Mouse (Mus musculus) heart, postnatal 10 days (tissue): ENCODE results near the gene Arntl. TPM values are rescaled to one million over a fixed set of nuclear protein-coding genes. Genes with fewer than 3 reads are reported as not detected.

Experiments used
- DNase-seq, 2 experiments: peaks; one replicate each; pipeline ENCODE4 v3.0.0; 2021
- intact Hi-C: fragments of 180-260 bp; cut with DNase I; formaldehyde crosslinking; loops from one replicate; pipeline ENCODE4 v1.15.1; 2025
- total RNA-seq, 2 experiments: library from RNA; stranded (reverse); gene quantifications; 2 replicates each; pipeline ENCODE4 v1.2.3; 2021

Arntl gene
- total RNA-seq, 2 experiments from 2014 or later, result 11.1 to 12.2 TPM

DNA sequence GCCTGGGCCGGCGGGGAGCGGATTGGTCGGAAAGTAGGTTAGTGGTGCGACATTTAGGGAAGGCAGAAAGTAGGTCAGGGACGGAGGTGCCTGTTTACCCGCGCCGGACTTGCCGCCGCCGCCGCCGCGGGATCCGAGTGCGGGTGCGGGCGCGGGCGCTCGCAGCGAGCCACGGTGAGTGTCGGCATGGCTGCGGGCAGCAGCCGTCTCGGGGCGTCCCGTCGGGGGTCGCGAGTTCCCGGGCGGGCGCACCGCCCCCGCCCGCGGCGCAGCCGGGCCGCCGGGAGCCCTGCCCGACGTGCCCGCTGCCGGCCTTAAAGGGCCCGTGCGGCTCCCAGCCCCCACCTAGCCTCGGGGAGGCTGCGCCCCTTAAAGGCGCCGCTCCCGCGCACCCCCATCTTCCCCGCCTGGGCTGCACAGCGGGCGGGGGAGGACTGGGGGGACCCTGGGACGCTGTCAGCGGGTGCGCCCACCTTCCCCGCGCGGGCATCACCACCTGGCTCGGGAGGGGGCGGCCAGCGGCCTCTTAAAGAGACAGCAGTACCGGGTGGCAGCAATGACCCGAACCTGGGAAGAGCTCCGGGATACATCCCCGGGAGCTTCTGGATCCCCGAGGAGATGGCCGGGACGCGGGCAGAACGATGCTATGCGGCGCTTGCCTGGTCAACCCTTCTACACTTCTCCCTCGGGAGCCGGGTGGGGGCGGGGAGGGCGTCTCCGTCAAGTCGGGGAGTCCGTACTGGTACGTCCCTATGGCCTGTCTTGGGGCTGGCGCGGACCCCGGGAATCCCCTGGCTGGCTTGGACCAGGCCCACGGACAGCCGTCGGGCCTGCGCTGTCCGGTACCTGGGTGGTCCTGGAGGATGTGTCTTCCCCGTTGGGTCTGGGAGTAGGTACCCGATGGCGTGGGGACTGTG is 464 bp downstream of the Arntl start:
- DNase-seq, result peak in 1 of 2 experiments; percentile 37
- intact Hi-C loops, result loop anchor here (2.0 to 5.0 kb wide), 3 partner anchors 35 to 65 kb away; no protein-coding TSS in a partner anchor

DNA sequence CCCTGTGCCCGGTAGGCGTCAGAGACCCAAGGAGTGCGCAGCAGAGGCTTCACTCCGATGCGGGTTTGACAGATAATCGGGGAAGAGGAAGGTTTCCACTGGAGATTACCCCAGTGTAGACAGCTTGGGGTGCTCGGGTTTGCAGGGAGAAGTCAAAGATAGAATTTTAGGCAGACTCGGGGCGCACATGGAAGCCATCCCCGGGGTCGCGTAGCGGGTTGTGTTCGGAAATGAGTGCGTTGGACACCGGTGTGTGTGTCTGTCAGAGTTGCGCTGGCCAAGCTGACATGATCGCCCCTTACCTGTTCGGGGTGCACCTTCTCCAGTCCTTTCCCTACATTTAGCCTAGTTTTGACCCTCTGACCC is 1.1 kb downstream of the Arntl start:
- DNase-seq, result no peak
- intact Hi-C loops, result loop anchor here (2.0 to 5.0 kb wide), 2 partner anchors 42 to 66 kb away; no protein-coding TSS in a partner anchor

DNA sequence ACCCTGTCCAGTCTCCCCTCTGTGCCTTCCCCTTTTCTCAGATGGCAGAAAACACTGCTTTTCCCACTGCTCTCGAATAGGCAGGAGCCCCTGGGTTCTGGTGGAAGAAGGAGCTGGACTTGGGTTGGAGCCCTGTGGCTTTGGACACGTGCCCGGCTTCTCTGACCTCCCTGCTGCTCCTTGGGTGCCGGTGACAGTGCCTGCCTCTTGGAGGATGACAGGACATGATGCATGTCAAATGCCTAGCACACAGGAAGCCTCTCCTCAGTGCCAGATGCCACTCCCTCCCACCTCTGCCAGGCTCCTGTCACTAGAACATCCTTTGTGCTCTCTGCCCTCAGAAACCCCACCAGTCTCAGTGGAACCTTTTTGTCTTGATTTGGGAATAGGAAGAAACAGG is 3.2 kb downstream of the Arntl start:
- no peak for DNase-seq
- intact Hi-C loops, result no loop called here

DNA sequence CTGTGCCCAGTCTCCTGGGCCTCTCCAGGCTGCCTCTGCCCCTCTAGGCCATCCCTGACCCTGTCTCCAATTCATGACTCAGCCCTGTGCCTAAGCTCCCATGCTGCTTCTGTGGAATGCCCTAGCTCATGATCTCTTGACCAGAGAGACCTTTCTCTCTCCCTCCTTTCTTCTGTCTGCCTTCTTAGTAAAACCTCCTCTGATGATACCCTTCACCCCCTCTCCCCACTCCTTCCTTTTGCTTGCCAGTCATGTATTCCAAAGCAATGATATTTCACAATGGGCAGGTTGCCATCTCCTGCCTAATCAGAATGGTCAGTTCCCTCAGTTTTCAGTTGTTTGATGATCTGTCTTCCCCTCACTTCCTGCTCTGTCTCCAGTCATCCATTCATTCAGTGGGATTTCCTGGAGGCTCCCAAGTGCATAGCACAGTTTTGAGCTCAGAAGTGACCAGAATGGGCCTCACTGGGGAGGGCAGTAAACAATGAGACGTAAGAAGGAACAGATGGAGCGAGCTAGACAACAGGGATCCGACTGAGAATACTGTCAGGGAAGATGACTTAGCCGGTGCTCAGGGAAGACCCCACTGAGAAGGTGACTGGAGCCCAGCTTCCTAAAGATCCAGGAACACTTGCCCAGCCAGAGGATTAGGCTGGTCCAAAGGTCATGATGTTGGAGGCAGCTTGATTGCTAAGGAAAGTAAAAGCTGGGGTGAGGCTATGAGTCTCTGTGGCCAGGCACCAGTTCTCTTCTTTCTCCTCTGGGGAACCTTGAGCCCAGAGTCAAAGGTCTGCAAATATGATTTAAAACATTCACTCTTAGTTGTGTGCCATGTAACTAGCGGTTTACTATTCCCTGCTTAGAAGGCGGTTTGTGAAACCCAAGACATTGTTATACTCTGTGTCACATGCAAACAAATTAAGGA is 7.2 kb downstream of the Arntl start:
- no peak for DNase-seq
- intact Hi-C loops, result no loop called here

DNA sequence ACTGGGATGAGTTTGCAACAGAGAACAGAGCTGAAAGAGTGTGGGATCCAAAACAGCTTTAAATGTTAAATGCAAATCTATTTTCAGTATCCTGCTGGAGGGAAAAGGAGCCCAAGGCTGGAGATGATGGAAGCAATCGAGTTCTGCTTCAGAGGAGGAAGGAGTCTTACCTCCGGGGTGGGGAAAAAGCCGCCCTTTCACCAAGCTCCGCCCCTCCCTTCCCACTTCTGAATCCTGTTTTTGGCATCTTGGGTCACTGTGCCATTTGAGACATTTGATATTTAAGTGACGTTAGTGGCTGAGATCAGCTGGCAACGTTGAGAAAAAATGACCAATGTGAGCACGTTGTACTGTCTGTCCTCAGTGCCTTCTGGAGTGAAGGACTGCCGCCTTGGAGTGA is 8.9 kb downstream of the Arntl start:
- no peak for DNase-seq
- intact Hi-C loops, result no loop called here

DNA sequence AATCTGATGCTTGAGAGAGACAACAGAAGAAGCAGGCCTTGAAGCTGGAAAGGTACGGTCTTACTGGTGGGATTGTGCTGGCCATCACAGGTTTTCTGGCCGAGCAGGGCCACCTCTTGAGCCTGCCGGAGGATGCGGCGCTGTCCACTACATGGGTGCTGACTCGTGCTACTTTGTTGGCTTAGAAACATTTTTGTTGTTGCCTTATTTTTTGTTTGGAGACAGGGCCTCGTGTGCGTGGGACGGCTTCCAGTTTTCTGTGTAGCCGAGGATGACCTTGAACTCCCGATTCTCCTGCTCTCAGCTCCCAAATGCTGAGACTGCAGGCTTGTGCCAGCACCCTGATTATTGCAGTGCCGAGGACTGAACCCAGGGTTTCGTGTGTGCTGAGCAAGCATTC is 12.2 kb downstream of the Arntl start:
- intact Hi-C loops, result no loop called here
- peak in 1 of 2 experiments; percentile 47 for DNase-seq

DNA sequence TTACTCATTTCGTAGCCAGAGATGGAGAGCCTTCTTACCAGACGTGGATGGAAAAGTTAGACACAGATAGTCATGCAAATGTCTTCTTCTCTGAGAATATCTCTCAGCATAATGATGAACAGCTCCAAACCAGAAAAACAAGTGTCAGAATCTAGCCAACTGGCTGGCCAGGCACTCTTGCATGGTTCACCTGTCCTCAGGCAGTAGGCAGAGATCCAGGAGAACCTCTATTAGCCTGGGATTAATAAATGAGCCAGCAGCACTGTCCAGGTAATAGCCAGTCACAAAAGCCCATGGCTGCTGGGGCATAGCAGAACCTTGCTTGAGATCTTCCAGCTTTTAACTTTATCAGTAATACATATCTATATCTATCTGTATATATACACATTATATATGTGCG is 12.6 kb downstream of the Arntl start:
- intact Hi-C loops, result no loop called here
- no peak for DNase-seq

DNA sequence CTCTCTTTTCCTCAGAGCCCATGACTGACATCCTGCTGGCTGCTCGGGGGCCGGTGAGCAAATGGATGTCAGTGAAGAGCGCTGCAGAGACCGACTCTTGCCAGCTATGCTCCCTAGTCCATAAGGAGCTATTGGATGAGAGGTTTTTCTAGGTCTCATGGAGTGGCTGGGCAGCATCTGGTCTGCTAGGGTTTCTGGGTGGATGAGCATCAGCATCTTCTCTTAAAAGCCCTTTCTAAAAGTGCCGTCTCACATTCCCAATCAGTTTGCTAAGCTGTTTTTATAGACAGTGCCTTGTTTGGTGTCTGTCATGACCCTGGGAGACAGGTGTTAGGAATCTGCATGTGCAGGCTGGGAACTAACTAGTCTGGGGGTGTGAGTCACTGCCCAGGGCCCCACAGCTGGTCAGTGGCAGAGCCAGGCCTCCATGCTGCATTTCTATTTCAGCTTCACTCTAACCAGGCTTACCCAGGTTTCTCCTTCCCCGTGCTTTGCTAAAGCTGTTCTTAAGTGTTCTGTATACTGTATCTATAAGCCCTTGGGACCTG is 13.5 kb downstream of the Arntl start:
- no peak for DNase-seq
- intact Hi-C loops, result no loop called here

DNA sequence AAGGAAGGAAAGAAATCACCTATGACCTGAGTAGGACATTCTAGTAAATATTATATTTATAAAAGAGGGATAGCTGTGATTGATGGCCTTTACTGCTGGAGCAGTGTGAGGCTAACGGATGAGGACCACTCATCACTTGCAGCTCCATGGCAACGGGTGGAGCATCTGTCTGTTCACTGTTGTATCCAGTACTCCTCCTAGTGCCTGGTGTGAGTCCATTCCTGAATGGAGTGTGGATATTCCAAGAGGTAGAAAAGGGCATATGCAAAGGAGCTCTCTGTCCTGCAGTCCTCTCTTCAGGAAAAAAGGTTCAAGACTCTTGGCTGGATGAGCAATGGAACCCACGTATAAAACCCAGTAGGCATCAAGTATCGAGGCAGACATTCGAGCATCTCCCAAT is 15.6 kb downstream of the Arntl start:
- intact Hi-C loops, result loop anchor here (2.0 kb wide), 1 partner anchor 16 kb away; no protein-coding TSS in a partner anchor
- no peak for DNase-seq

DNA sequence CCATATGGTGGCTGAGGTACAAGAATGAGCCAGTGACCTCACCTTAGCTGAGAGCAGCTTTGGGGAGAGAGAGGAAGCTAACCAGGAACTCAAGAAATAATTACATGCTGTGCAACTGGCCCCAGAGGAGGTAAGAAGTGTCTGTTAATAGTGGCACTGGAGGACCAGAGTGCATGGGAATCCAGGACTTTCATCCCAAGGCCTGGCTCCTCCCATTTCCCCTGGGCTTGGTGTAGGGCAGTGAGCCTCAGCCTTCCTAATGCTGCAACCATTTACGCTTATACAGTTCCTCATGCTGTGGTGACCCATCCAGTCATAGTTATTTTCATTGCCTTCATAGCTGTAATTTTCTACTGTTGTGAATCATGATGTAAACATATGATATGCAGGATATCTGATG is 17.4 kb downstream of the Arntl start:
- intact Hi-C loops, result no loop called here
- no peak for DNase-seq

DNA sequence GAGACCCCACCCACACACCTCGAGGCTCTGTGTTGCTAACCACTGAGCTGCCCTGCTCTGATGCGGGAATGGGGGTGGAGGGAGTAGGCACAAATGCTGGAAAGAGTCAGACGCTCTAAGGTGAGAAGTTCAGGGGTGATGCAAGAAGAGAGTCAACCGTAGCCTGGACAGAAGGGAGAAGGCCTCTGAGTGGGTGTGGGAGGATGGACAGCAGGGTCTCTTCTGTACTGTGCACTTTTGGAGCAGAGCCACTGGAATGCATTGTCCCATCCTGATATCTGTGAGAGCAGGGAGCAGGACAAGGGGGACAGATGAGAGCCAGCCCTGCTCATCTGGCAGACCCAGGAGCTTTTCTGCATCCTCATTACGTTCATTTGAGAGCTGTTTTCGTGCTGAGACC is 21.2 kb downstream of the Arntl start:
- no peak for DNase-seq
- intact Hi-C loops, result no loop called here

DNA sequence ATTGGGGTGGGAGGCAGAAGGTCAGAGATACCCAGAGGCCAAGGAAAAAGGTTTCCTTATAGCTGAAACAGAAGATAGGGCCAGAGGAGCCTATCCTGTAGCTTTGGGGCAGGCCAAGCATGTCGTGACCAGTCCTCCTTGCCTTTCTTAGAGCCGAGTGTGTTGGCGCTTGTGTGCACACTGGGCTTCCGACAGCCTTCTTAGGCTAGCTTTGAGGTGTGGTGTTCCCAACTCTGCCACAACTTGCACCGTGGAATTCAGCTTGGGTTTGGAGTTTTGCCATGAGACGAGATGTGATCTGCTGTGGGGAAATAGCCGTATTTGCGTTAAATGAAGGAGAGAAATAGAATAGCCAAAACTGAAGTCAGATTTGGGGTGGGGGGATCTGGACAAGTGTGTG is 28.9 kb downstream of the Arntl start:
- no peak for DNase-seq
- intact Hi-C loops, result no loop called here

DNA sequence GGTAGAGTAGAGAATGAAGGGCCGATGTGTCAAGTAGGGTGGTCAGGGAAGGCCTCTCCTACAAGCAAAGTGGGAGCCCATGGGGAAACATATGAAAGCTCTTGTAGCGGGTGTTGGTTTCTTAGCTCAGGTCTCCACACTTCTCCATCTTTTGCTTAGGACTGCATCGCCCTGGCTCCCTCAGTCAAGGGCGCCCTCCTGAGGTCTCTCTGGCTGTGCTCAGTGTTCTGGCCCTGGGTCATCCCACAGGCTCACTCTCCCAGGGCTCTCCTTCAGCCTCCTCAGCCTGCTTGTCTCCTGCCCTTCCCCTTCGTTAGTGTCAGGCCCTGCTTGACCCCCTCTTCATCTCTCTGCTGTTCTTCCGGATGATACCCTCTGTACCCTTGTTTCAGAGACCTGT is 31.1 kb downstream of the Arntl start:
- intact Hi-C loops, result loop anchor here (2.0 kb wide), 1 partner anchor 16 kb away; no protein-coding TSS in a partner anchor

DNA sequence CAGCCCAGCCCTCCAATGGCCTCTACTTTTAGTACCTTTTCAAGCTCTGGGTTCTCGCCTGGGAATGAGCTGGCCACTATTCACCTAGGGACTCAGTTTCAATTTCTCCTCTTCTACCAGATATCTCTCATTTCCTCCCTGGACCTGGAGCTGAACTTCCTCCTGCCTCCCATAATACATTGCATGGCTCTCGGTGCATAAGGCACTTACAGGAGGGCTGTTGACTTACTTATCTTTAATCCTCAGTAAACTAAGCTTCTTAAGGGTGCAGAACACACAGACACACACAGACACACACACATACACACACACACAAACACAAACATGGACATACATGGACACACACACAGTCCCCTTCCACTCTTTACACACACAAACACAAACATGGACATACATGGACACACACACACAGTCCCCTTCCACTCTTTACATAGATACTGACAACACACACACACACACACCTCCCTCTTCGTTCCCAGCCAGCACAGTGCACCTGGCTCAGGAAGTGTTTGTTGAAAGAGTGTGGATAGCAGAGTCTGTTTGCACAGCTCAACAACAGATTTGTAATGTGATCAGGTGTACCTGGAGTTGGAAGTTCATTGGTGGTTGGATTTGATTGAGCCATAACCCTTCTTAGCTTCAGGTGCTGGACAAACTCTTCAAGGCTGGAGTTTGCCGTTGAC is 32.3 kb downstream of the Arntl start:
- no peak for DNase-seq
- intact Hi-C loops, result loop anchor here (2.0 kb wide), 1 partner anchor 17 kb away; no protein-coding TSS in a partner anchor

More for the DNA sequence above, 31.1 kb downstream of the Arntl start:
- DNase-seq, result no peak

DNA sequence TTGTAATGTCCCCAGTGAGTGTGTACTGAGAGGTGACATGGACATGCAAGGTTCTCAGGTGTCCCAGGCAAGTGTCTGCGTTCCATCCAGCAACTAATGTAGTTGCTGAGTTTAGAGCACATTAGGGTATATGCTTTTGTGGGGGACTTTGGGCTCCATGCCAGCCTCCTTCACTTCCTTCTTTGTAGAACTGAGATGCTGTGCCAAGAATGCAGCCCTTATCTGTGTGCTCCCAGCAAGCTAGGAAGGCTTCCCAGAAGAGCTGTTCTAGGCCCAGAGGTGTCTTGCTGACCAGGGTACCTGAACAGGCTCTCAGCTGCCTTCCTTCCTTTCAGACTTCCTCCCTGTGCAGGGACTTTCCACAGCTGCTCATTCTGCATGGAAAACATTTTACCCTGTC is 33.2 kb downstream of the Arntl start:
- peak; percentile 27 to 35 for DNase-seq
- intact Hi-C loops, result no loop called here

DNA sequence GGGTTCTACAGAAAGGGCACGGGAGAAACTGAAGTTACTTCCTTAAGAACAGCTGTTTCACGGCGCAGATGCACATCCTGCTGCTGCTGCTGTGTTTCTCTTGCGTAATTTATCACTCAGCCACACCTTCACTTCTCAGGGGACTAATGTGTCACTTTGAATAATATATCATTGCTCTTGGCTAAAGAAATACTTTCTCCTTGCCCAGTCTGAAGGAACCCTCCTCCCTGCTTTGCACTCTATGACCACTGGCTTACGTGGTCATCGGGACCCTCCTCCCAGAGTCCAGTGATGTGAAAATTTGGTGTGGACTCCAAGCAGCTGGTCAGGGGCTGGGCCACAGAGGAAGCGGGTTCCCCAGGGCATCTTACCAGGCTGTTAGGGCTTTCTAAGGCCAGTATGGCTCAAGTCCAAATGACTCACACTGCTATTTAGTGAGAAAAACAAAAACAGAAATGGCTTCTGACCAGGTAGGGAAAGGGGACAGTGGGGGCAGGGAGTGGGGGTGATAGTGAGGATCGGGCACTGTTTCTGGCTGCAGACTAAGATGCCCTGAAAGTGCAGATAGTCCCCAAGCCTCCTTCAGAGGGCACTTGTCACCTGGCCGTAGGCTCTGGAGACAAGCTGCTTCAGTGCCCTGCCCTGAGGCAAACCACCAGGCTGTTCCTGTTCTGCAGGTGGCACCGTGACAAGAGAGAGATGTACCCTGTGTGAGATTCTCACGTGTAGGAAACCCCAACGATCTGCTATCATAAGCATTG is 34.8 kb downstream of the Arntl start:
- DNase-seq, result peak; percentile 58 to 71
- intact Hi-C loops, result loop anchor here (2.0 kb wide), 1 partner anchor 35 kb away; the partner anchor contains the start of gene Arntl

DNA sequence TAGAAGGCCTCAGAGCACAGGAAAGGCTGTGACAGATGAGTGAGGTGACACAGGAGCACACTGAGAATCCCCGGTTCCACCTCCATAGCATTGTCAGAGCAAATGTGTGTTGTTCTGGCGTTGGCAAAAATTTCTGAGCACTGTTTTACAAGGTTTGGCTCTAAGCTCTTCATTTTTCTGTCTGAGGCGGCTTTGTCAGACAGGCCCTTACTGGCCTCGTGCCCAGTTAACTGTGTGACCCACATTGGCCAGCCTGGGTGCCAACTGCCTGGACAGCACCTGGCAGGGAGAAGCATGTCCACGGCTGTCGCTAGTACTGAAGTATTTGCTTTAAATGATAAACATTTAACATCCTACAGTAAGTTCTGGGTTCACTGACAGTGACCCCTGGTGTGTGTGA is 35.4 kb downstream of the Arntl start:
- intact Hi-C loops, result loop anchor here (2.0 kb wide), 1 partner anchor 36 kb away; the partner anchor contains the start of gene Arntl
- DNase-seq, result peak; percentile 77 to 79

DNA sequence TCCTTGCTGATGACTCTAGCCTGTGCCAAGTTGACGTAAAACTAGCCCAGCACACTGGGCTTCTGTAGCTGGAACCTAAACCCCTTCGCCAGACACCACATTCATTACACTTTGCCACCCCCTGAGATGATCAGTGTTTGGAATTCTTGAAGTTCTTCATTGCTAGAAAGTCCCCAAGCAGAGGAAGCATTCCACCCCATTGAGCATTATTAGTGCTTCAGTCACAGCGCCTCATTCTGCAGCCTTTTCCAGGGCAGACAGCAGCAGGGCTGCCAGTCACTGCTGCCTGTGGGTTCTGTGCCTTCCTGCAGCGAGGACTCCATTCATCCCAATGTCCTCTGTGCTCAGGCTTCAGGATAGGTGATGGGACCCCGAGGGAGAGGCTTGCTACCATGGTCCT is 37.9 kb downstream of the Arntl start:
- DNase-seq, result no peak
- intact Hi-C loops, result no loop called here

DNA sequence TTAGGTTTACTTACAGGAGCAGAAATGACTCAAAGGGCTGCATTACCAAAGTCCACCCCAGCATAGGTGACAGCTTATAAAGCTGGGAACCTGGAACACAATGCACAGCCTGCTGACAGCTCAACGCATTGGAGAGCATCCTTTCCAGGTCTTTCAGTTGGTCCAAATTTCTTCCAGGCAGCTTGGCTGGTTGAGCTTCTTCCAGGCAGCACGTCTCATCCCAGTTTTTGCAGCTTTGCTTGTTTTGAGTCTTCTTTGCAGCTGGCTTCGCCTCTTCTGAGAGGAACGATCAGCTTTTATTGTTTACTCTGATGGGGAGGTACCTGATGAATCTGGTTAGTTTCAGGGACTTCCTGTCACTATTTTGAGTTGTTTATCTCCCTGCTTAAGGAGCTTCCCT is 39.2 kb downstream of the Arntl start:
- DNase-seq, result no peak
- intact Hi-C loops, result no loop called here

DNA sequence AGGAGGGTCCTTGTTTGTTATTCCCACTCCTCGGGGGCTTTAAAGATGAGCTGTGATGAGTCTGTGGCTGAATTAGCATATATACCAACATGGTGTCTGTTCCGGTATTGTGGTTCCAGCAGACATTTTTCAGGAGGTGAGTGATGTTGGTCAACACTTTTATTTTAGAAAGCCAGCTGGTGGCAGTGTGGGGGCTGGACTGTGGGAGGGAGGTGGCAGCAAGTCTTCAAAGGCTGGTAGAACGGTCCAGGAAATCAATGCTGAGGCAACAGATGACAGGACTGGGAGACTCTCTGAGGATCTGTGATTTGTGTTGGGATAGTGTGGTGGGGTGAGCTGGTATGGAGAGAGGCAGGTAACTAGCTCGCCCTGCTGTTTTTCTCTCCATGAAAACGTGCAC is 39.9 kb downstream of the Arntl start:
- intact Hi-C loops, result no loop called here
- no peak for DNase-seq
